Mouse (Mus musculus): ENCODE measurements around the gene Wdr41. TPM values are rescaled to one million over a fixed set of nuclear protein-coding genes. Genes with fewer than 3 reads are reported as not detected.

Gene Wdr41
- total RNA-seq, 4 experiments from 2014 or later: 21.7 to 26.7 (median 24.0) TPM

DNA sequence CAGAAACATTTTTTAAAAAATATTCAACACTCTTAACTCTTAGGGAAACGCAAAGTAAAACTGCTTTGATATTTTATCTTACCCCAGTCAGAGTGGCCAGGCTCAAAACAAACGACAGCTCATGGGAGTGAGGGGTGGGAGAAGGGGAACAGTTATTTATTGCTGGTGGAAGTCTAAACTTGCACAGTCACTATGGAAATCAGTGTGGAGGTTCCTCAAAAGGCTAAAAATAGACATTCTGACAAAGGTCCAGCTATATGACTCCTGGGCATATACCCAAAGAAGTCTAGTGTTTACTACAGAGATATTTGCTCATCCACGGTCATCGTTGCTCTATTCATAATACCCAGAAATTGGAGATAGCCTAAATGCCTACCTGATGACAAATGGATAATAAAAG is 62.1 kb downstream of the Wdr41 start:
- no peak for DNase-seq

DNA sequence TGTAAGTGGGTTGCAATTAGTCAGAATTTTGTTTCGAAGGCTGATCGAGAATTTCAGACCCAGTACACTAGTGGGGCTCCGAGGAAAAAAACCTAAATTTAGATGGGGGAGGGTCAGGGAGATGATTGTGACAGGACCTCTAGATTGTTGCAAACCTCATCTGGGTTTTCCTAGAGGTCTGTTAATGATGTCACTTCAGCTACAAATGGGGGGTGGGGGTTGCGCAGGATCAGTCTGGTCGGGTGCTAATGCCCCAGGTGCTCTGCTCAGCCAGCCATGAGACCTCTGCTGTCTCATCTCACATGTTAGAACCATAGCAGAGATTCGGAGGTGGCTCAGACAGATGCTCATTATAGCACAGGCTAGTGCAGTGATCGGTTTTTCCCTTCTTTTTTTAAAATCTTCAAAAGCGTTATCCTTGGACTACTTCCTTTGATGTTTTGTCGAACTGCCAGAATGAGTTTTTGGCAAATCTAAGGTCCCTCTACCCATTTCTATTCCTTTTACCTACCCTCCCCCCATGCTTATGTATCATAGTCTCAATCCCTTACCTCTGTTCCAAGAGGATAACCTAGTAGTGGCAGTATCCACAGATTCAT is 64.1 kb downstream of the Wdr41 start:
- DNase-seq: no peak

DNA sequence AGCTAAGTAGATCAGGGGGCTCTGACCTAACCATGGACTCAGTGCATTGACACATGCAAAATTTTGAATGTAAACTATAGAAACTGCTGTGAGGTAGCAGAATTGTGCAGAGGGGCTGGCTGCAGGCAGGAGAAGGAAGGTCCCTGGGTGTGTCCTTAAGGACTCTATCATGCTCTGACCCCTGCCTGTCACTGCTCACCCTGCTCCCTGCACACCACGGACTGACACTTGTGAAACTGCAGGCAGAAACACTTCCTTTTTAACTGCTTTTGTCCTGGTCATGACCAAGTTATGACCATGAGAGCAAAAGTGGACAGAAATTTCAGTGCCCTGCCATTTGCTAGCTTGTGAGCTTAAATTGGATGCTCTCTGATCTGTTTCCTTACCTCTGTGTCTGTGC is 68.0 kb downstream of the Wdr41 start:
- DNase-seq: no peak

DNA sequence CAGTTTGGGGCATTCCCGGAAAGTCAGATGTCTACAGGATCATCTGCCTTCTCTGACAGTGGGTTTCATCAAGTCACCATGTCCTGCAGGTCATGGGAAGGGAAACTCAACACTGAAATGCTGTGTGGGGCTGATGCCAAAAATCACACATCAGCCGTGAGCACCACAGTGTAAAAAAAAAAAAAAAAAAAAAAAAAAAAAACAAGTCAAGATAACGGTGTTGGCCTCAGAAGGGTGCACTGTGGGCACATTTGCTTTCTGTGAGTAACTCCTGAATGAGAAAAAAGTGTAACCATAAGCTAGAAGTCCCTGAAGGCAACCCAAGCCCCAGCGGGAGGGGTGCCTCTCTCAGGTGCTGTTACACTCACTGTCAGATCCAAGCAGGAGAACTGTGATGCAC is 74.3 kb downstream of the Wdr41 start:
- no peak for DNase-seq

DNA sequence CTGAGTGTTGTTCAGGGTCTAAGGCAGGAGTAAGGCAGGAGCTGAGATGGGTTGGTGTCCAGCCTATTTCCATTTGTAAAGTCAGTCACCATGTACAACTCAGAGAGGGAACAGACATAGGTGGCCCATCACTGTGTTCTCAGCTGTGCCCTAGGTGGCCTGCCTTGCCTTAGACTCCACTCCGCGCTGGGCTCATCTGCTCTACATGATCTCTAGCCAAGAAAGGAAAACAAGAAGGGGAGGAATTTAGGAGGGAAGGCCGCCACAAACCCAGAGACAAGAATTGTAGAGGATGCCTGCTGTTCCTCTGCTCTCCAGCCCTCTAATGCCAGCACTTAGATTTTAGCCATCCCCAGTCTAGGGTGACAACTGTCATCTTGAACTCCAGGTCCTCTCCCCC is 76.3 kb downstream of the Wdr41 start:
- no peak for DNase-seq

DNA sequence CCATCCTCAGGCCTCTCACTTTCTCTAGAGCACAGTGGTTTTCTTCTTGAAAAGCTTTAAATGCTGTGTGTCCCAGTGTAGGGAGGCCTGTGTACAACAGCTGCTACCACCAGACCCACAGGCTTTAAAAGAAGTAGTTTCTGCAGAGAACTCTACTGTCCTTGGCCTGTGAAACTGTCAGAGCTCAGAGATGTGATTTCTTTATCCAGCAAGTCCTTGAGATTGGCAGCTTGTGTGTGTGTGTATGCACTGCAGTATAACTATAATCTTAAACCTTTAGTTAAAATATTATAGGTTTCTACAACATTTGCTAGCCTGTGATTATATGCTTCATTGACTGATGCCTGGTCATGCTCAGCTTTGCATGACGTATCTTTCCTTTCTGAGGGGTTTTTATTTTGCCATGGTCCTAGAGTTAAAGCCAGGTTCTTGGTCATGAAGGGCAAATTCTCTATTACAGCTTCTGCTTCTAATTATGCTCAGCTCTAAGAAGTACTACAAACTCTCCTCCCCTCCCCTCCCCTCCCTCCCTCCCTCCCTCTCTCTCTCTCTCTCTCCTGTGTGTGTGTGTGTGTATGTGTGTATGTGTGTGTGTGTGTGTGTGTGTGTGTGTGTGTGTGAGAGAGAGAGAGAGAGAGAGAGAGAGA is 79.7 kb downstream of the Wdr41 start:
- no peak for DNase-seq

DNA sequence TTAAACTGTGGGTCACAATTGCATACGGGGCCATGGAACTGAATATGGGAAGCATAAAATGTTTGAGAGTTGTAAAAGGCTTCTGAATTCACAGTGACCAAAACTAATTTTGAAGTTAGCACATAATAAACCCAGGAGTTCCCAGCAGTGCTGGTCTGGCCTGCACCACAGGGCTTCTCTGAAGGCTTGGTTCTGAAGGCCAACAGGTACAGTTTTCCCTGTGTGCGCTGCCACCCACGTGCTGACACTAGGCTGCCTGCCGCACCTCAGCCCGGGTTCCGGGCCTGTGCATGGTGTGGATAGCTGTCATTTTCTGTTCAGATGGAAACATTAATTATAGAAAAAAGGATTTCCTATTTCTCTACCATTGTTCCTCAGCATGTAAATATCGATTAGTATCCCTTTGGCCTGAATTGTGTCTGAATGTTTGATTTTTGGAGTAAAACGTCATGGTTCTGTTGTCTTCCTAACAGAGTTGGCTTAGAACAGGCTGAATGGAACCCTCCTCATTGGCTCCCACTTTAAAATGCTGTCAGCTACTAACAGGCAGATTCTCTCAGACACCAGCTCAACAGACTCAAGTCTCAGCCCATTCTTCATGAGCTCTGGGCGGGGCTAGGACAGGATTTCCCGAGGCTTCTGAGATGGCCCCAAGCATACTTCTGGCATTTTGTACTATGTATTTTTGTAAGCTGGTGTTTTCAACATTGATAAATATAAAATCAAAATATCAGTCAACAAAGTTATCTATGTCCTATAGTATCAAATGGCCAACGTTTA is 80.5 kb downstream of the Wdr41 start:
- no peak for DNase-seq

DNA sequence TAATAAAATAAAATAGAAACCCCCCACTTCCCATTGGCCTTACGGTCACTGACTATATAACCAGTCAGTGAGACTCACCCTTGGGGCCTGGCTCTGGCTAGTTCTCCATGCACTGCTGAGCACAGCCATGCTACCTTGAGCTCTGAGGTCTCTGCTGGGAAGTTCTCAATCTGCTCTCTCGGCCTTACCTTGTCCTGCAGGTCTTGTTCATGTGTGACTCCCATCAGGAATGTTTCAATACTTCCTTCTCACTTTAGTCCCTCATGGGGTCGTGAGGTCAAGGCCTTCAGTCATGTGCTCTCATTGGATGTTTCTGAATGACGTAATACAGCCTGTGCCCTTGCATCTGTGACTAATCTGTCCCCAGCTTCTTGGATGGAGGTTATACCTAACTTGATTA is 82.7 kb downstream of the Wdr41 start:
- peak; percentile 47 for DNase-seq

DNA sequence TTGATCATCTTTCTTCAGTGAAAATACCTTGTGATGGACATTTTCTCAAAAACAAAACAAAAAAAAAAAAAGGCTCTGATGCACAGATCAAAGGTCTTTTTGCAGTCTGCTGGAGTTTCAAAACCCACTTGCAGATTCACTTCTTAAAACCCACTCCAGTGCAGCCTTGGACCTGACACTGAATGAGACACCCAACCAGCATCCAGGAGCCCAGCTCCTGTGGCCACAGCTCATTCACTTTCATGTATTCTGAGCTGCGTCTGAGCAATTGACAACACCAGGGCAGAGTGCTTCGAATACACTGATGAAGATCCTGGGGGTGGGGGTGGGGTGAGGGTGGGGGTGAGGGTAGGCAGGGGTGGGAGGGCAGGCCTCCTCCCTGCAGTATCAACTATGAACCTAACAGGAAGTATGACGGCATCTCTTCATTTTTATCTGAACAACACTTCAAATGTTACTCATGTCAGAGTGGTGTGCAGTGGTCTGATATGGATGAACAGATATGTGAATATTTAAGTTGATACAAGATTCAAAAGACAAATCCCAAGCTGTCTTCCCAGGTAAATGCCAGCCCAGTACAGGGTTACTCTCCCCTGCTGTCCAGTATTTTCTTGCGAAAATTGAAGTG is 87.4 kb downstream of the Wdr41 start:
- no peak for DNase-seq

DNA sequence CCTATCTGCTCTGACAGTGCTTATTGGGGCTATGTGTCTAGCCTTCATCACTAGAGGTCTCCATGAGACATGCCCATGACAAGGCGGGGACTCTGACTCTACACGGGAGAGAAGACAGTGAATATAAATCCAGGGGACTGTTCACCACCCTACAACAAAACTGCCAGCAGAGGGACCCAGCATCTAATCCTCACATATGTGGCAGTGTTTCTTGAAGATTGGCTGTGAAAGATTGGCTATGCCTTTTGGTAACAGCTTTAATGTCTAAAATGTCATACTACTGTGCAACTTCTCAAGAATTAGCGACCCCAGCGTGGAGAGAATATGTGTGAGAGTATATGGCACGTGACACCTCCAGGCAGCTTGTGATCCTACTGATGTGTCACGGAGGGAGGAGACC is 91.7 kb downstream of the Wdr41 start:
- DNase-seq: peak; percentile 18

DNA sequence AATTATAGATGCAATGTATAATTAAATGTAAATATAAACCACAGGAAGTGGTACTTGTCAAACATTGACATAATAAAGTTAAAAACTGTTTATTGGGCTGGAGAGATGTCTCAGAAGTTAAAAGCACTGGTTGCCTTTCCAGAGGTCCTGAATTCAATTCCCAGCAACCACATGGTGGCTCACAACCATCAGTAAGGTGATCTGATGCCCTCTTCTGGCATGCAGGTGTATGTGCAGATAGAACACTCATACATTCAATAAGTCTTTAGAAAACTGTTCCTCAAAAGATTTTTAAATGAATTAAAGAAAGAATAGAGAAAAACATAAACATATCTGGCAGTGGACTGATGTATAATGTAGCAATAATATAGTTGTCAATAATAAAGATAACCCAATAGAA is 94.1 kb downstream of the Wdr41 start:
- DNase-seq: no peak

Other genes with a start within 250 kb of the Wdr41 start
- gene Tbca, start 187.4 kb upstream of the Wdr41 start, total RNA-seq (2022): 100 to 1,000 TPM; 179 to 222 (median 189) TPM
- gene Otp, start 100.7 kb upstream of the Wdr41 start, total RNA-seq (2022): not detected